Mouse (Mus musculus): ENCODE results near the gene Chil3.
A peak's percentile ranks its signal among the peaks of the same experiment; 100 is the strongest.
"Not testable (repeated sequence)": the region's sequence is repeated elsewhere in the genome, so short reads cannot be mapped to it uniquely, and the experiment has no call there.

The Chil3 gene

DNA sequence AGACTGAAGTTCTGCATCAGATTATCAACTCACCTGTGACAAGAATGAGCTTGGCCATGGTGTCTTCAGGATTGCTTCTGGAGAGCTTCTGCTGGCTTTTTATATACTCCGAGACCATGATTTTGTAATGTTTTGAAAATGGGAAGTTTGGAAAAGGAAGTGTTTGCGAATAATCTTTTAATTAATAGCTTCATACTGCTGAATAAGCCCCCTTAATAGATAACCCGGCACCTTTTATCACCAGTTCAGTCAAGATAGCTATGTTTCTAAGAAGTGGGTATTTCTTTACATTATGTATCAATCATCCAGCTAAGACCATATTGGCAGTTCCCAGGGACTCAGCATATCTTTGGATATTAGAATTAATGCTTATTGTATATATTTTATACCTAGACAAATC is at the start of gene Chil3:
Gene Chil3 (minus strand): TSS at position 101 of the 400 bp plus-strand sequence.
- ATAC-seq (ENCODE audit: low TSS enrichment), result no peak

DNA sequence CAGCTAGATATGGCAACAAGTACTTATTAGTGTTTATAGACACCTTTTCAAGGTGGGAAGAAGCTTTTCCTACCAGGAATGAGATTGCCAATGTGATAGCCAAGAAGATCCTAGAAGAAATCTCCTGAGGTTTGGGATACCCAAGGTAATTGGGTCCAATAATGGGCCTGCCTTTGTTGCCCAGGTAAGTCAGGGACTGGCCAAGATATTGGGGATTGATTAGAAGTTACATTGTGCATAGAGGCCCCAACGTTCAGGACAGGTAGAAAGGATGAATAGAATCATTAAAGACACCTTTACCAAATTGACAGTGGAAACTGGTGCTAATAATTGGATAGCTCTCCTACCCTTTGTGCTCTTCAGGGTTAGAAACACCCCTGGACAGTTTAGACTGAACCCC is 30.7 kb upstream of the Chil3 start:
- ATAC-seq (ENCODE audit: low TSS enrichment), result not testable (repeated sequence)

DNA sequence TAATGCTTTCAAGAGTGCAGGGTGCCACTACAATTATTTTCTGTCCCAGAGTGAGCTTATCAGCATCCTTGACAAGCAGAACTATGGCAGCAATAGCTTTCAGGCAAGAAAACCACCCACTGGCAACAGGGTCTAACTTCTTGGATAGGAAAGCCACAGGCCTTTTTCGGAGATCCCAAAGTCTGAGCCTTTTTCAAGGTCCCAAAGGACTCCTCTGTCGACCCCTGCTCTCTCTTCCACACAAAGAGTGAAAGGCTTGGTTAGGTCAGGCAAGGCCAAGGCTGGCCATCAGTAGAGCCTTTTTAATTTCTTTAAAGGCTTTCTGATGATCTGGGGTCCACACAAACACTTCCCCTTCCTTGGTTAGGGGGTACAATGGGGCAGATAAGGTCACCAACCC is 29.9 kb upstream of the Chil3 start:
- ATAC-seq (ENCODE audit: low TSS enrichment), result not testable (repeated sequence)

DNA sequence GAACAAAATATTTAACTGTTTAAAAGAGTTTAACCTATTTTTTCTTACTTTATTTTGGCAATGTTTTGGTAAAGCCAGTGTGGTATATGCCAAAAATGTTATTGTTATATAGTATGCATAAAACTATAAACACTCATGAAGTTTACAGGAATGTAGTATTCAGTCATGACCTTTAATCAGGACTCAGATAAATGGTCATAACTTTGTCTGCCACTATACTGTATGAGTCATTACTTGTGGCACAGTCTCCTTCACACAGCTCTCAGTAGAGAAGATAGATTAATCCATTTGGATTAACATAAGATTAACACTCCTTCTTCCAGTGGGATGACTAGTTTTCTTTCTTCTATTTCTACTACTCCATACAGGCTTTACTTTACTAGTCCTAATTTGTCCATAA is 28.9 kb upstream of the Chil3 start:
- no peak for ATAC-seq (ENCODE audit: low TSS enrichment)

DNA sequence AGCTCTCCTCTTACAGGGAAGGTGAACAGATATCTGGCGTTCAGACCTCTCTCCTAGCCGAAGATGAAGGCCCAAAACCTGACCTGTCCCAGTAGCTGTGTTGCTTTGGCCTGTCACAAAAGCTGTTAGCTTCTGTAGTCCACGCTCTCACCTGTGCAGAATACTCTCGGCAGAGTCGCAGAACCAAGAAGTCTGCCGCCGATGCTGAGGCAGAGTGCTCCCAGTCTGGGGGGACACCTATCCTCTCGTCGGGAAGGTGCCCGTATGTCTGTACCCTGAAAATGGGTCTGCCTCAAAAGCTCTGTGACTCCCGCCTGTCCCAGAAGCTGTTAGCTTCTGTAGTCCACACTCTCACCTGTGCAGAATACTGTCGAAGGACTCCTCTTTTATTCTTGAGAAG is 28.1 kb upstream of the Chil3 start:
- no peak for ATAC-seq (ENCODE audit: low TSS enrichment)

DNA sequence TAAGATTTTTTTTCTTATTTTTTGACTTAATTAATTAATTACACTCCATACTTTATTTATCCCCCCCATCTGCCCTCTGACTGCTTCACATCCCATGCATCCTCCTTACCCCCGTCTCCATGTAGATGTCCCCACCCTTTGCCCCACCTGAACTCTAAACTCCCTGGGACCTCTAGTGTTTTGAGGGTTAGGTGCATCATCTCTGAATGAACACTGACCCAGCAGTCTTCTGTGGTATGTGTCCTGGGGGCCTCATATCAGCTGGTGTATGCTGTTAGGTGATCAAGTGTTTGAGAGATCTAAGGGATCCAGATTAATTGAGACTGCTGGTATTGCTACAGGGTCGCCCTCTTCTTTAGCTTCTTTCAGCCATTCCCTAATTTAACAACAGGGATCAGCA is 20.6 kb upstream of the Chil3 start:
- no peak for ATAC-seq (ENCODE audit: low TSS enrichment)

DNA sequence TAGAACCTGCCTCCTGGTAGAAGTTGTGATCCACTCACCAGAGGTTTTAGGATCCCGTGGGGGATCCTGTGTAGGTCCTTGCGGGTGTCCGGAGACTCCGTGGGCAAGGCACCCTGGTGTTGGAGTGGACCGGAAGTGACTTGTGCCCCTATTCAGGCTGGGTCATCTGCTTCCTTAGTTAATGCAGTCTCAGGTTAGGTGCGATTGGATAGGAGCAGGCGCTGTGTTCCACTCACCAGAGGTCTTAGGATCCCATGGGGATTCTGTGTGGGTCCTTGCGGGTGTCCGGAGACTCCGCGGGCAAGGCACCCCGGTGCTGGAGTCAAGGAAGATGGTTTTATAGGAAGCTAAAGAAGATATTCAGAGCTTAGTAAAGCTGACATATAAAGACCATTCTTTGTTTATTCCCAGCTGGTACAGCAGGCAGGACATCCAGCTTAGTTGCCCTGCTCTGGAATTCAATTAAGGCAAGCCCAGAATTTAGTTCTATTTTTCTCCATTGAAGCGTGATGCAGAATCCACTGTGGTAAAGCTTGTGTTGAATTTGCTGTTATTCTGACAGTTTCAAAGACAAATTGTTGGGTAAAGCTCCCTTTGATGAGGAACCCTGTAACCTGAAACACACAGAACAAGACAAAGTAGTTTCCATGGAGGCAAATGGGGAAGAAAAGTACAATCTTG is 10.3 kb upstream of the Chil3 start:
- no peak for ATAC-seq (ENCODE audit: low TSS enrichment)

DNA sequence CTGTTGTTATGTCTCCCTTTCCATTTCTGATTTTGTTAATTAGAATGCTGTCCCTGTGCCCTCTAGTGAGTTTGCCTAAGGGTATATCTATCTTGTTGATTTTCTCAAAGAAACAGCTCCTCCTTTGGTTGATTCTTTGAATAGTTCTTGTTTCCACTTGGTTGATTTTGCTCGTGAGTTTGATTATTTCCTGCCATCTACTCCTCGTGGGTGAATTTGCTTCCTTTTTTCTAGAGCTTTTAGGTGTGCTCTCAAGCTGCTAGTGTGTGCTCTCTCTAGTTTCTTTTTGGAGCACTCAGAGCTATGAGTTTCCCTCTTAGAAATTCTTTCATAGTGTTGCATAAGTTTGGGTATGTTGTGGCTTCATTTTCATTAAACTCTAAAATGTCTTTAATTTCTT is 7.6 kb upstream of the Chil3 start:
- not testable (repeated sequence) for ATAC-seq (ENCODE audit: low TSS enrichment)

DNA sequence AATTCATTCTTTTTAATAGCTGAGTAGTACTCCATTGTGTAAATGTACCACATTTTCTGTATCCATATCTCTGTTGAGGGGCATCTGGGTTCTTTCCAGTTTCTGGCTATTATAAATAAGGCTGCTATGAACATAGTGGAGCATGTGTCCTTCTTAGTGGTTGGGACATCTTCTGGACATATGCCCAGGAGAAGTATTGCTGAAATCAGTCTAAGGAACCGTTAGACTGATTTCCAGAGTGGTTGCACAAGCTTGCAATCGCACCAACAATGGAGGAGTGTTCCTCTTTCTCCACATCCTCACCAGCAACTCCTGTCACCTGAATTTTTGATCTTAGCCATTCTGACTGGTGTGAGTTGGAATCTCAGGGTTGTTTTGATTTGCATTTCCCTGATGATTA is 5.1 kb upstream of the Chil3 start:
- not testable (repeated sequence) for ATAC-seq (ENCODE audit: low TSS enrichment)

DNA sequence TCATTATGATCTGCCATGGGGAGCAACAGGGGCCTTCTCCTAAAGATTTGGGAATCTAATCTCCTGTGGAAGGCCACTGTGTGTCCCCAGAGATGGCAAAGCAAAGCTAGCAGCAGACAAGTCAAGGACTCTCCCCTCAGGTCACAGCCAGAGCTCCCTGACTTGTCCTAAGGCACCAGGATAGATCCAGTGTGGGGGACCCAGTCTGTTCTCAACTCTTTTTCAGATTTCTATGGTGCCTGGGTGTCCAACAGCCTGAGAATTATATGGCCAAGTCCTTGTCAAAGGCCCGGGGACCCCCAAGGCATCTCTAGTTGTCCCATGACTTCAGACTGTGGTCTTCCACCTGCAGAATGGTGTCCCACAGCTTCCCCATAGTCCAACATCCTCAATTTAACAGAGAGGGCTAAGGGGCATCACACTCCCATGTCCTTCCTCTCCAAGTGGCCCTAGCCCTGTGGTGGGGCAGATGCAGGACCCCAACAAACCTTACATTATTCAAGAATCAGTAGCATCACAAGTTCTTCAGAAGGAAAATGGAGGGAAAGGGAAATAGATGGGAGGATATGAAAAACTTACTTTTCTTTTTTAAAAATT is 3.9 kb upstream of the Chil3 start:
- no peak for ATAC-seq (ENCODE audit: low TSS enrichment)

DNA sequence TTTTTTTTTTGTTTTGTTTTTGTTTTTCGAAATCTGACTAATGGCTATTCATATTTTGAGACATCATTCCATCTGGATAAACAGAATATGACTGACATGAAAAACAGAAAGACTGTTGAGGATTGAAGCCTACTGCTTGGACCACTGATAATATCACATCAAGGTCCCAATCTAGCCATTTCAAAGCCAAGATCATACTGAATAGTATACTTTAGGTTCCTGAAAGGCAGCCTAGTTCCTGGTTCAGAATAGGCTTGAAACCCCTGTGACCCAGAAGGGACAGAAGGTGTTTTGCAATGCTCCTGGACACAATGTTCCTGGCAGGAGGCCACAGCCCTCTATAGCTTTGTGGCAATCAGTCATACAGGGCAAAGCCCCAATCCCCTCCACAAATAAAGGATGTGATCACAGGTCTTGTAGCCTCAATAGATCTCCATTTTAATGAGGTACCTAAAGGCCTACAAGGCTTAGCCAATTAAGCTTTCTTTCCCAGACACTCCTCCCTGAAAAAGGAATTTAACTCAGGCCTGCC is 3.2 kb upstream of the Chil3 start:
- ATAC-seq (ENCODE audit: low TSS enrichment), result no peak

DNA sequence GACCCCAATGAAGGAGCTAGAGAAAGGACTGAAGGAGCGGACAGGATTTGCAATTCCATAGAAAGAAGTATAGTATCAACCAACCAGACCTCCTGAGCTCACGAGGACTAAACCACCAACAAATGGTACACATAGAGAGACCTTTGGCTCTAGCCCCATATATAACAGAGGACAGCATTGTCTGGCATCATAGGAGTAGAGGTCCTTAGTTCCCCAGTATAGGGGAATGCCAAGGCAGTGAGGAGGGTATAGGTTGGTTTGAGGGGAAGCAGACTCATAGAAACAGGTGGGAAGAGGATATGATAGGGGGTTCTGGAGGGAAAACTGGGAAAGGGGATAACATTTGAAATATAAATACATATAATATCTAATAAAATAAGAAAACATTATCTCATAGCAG is 13.0 kb downstream of the Chil3 start:
- no peak for ATAC-seq (ENCODE audit: low TSS enrichment)

DNA sequence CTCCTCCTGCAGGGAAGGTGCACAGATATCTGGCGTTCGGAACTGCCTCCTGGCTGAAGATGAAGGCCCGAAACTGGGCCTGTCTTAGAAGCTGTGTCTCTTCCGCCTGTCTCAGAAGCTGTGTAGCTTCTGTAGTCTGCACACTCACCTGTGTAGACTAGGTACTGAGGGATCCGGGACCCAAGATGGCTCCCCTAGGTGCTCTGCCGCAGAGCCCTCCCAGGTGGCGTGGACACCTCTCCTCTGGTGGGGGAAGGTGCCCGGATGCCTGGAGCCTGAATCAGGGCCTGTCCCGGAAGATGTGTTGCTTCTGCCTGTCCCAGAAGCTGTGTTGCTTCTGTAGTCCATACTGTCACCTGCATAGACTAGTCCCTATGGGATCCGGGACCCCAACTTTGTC is 23.3 kb downstream of the Chil3 start:
- no peak for ATAC-seq (ENCODE audit: low TSS enrichment)

DNA sequence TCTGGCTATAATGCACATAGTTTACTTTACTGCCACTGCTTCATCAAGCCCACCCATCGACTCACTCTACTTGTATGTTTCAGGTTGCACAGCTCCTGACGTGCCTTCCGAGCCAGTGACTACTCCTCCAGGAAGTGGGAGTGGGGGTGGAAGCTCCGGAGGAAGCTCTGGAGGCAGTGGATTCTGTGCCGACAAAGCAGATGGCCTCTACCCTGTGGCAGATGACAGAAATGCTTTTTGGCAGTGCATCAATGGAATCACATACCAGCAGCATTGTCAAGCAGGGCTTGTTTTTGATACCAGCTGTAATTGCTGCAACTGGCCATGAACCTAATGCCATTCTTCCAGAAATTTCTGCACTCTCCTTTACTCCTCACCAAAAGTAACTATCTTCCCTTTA is 35.7 kb downstream of the Chil3 start:
- ATAC-seq (ENCODE audit: low TSS enrichment), result peak; percentile 100

DNA sequence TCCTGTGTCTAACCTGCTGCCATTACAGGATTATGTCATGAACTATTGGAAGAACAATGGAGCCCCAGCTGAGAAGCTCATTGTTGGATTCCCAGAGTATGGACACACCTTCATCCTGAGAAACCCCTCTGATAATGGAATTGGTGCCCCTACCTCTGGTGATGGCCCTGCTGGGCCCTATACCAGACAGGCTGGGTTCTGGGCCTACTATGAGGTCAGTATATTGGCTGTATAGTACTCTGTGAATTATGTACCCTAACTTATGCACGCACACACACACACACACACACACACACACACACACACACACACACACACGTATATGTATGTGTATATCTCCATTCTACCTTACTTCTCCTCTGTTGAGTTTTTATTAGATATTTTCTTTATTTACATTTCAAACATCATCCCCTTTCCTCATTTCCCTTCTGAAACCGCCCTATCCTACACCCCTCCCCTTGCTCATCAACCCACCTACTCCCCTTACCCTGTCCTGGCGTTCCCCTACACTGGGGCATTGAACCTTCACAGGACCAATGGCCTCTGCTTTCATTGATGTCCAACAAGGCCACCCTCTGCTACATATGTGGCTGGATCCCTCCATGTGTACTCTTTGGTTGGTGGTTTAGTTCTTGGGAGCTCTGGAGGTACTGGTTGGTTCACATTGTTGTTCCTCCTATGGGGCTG is 38.4 kb downstream of the Chil3 start:
- ATAC-seq (ENCODE audit: low TSS enrichment), result no peak

DNA sequence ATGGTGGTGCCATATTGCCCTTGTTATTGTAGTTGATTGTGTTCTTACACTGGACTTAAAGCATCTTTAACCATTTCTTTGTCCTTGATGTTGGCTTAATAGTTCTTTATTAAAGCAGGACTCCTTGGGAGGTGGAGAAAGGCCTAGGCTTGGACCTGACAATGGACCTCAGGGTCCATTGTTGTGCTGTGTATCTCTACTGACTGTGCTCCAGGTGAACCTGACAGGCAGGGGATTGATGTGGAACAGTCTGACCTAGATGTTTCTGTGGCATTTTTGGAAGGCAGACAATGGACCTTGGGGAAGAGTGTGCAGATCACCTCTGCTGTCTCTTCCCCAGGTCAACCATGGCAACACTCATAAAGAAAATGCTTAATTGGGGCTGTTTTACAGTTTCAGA is 40.4 kb downstream of the Chil3 start:
- ATAC-seq (ENCODE audit: low TSS enrichment), result no peak

DNA sequence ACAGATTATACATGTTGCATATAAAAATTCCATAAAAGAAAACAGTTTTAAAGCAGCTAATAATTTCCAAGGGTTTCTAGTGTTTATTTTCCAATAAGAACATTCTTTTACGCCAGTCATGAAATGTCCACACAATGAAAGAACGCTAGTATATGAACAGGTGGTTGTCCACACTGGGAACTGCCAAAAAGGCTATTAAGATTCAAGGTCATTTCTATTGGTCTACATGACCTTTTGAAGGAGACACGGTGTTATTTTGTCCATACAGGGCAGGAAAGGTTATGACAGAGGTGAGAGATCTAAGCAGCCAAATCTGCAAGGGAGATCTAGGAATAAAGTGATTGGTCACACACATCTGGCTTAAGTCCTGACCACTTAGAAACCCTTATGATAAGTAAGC is 54.4 kb downstream of the Chil3 start, which contains the start of gene Chia1:
Gene Chia1 (plus strand): TSS at position 301 of the 400 bp plus-strand sequence.
- ATAC-seq (ENCODE audit: low TSS enrichment), result no peak
